Mouse (Mus musculus) midbrain, embryonic 12.5 days (tissue): ENCODE measurements around the gene 0610040J01Rik. TPM values are rescaled to one million over a fixed set of nuclear protein-coding genes. Genes with fewer than 3 reads are reported as not detected.

ENCODE experiments used
- ATAC-seq: fragments of 200-750 bp; cut with Nextera tagmentation; 2 replicates; pipeline ENCODE4 v1.8.0; 2017; ENCODE audit warnings: low read depth, moderate TSS enrichment, moderate library complexity; ENCODE audit not compliant: low FRiP score
- H3K27ac ChIP-seq: fragments of 300-500 bp; sonication (generic); replicated peaks from 2 replicates; pipeline ENCODE4 v1.5.1; 2016; ENCODE audit warnings: mild to moderate bottlenecking
- H3K27me3 ChIP-seq: fragments of 300-500 bp; sonication (generic); 2 replicates; pipeline ENCODE4 v1.6.1; 2016; ENCODE audit warnings: mild to moderate bottlenecking
- H3K36me3 ChIP-seq: fragments of 300-500 bp; sonication (generic); 2 replicates; pipeline ENCODE4 v1.6.1; 2016
- H3K4me1 ChIP-seq: fragments of 300-500 bp; sonication (generic); 2 replicates; pipeline ENCODE4 v1.6.1; 2016
- H3K4me2 ChIP-seq: fragments of 300-500 bp; sonication (generic); replicated peaks from 2 replicates; pipeline ENCODE4 v1.6.1; 2016; ENCODE audit warnings: mild to moderate bottlenecking, moderate library complexity
- H3K4me3 ChIP-seq: fragments of 300-500 bp; sonication (generic); 2 replicates; pipeline ENCODE4 v1.5.1; 2016; ENCODE audit warnings: mild to moderate bottlenecking
- H3K9ac ChIP-seq: fragments of 300-500 bp; sonication (generic); replicated peaks from 2 replicates; pipeline ENCODE4 v1.6.1; 2016; ENCODE audit warnings: mild to moderate bottlenecking, moderate library complexity
- H3K9me3 ChIP-seq: fragments of 300-500 bp; sonication (generic); 2 replicates; pipeline ENCODE4 v1.6.1; 2016; ENCODE audit warnings: mild to moderate bottlenecking
- WGBS: fragments of 180-500 bp; shearing (Covaris S2); methylation state at CpG from one replicate; pipeline ENCODE4 v1.1.7; 2016; 5-methylcytosine and 5-hydroxymethylcytosine counted together
- polyA plus RNA-seq: library from polyadenylated mRNA; unstranded; fragments of >200 nt; fragmentation: Nextera tagmentation; extraction: Ambion mirVana; gene quantifications from 2 replicates; pipeline ENCODE4 v1.2.1, GENCODE M21; 2016

0610040J01Rik gene
- 1.2 and 1.6 TPM in 2 replicates for polyA plus RNA-seq

DNA sequence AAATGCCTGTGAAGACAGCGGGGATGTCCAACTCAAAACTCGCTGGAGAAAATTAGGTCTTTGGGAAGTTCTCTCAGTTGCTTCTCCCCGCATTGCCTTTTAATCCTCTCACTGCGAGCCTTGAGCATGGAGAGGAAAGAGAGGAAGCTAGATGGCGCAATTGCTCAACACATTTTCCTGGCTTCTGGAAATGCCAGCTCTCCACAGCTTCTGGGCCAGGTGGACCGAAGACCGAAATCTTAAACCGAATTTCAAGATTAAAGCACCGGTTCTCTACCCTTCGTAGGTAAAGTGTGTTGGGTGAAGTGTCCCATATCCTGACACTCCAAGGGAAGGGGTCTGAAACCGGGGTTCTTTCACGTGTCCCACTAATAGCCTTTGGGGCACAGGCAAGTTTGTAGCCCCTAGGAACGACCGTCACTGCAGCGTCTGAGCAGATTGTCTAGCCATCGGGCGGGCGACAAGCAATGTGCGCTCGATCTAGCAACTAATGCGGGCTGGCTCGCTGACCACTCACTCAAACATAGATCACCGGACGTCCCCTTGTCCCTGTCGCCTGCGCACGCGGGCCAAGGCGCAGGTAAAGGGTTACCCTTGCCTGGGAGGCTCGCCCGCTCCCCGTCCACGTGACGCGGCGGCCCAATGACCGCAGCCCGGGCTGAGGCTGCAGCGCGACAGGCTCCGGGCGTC is at the start of gene 0610040J01Rik:
TSS of gene 0610040J01Rik (plus strand) at position 545 of the 690 bp plus-strand sequence.
- Histone ChIP-seq H3K27ac (no peak within 1 kb of the TSS), H3K9ac (peak within 1 kb of the TSS; percentile 55), H3K4me2 (peak within 1 kb of the TSS; percentile 95), H3K4me3 (peak within 1 kb of the TSS; percentile 55), H3K9me3 (0 out of 2 replicates have a peak, but pooled peaks cover 4% of the 10 kb centered on the region), H3K4me1 (peaks cover 3% of the 10 kb centered on the region; the same call in 1 of the 2 replicates), H3K36me3 (no peaks in the 10 kb centered on the region), H3K27me3 (peaks cover 28% of the 10 kb centered on the region)
- WGBS = 3% methylated on average over 42 of the region's 42 CpGs
- ATAC-seq = peak; percentile 94

DNA sequence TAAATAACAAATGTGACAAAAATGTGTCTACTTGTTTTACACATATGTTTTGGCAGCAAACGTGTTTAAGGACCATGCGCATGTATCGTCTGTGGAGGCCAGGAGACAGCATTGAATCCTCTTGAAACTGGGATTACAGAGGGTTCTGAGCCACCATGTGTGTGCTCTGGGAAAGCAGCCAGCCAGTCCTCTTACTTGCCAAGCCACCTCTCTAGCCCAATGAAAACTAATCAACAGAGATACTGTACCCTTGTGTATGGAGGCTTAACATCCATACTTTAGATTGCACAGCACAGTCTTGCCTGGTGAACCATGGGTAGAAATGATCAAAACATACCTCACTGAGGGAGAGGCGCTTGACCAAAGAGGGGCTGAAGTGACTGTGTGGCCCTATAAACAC is 46.3 kb upstream of the 0610040J01Rik start:
- Histone ChIP-seq H3K36me3 (no peaks in the 10 kb centered on the region), H3K27me3 (no peaks in the 10 kb centered on the region), H3K9ac (no peak overlapping the region), H3K27ac (no peak overlapping the region), H3K9me3 (no peaks in the 10 kb centered on the region), H3K4me1 (no peaks in the 10 kb centered on the region), H3K4me2 (no peak overlapping the region), H3K4me3 (no peak overlapping the region)
- WGBS = 92% methylated on average over 4 of the region's 4 CpGs
- no peak for ATAC-seq

DNA sequence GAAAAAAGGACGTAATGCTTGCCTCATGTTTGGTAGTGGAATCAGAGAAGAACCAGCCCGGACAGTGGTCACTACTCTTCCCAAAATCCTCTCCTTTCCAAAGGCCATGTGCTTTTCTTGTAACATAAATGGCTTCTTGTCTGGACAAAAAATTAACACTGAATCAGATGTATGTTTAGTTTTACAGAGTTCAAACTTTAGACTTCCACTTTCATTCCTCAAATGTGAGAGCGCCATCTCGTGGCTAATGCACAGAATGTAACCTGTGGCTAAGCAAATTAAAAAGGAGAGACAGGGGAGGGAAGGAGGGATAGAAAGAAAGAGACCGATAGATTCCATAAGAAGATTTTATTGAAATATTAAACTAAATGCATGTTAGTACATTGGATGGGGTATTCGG is 45.4 kb upstream of the 0610040J01Rik start:
- no peak overlapping the region for H3K9ac ChIP-seq
- H3K36me3 ChIP-seq = no peaks in the 10 kb centered on the region
- WGBS = 48% methylated on average over 6 of the region's 6 CpGs
- H3K4me2 ChIP-seq = no peak overlapping the region
- H3K4me1 ChIP-seq = no peaks in the 10 kb centered on the region
- H3K9me3 ChIP-seq = no peaks in the 10 kb centered on the region
- no peak overlapping the region for H3K4me3 ChIP-seq
- no peak overlapping the region for H3K27ac ChIP-seq
- peak; percentile 31; the same call in 1 of the 2 replicates for ATAC-seq
- no peaks in the 10 kb centered on the region for H3K27me3 ChIP-seq

DNA sequence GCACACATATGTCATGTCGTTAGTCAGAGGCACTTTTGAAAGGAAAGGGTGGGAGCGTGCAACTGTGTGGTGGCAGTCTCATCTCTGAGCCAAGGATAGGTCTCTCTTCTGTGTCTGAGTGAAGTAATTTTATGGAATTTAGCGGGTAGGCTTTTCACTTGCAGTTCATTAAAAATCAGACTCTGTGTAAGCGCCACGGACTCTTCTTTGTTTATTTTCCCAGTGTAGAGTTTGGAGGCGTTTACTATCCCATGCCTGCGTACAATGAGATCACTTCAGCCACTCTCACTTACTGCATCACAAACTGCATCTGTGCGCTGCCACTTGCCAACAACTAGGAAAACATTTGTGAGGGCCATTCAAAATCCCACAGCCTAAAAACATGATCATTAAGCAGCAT is 44.7 kb upstream of the 0610040J01Rik start:
- Histone ChIP-seq H3K9me3 (no peaks in the 10 kb centered on the region), H3K27me3 (no peaks in the 10 kb centered on the region), H3K4me3 (no peak overlapping the region), H3K27ac (no peak overlapping the region), H3K9ac (no peak overlapping the region), H3K4me2 (no peak overlapping the region), H3K36me3 (no peaks in the 10 kb centered on the region), H3K4me1 (no peaks in the 10 kb centered on the region)
- 84% methylated on average over 8 of the region's 8 CpGs for WGBS
- ATAC-seq = peak; percentile 7; the same call in 1 of the 2 replicates

DNA sequence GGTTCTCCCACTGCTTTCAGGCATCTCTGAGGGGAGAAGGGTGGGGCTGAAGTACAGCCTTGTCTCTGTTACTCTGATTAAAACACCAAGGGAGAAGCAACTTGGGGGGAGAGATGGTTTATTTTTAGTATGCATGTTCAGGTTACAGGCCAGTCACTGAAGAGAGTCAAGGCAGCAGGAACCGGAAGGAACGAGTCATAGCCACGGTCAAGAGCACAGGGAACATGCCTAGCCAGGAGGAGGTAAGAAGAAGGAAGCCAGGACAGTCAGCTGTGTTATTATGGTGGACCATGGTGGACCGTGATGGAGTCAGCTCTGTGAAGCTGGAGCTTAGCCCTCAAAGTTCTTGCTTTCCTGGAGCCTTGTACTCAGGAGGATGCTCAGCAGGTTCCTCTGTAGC is 43.9 kb upstream of the 0610040J01Rik start:
- Histone ChIP-seq H3K36me3 (no peaks in the 10 kb centered on the region), H3K9me3 (no peaks in the 10 kb centered on the region), H3K9ac (no peak overlapping the region), H3K4me1 (no peaks in the 10 kb centered on the region), H3K4me3 (no peak overlapping the region), H3K27me3 (no peaks in the 10 kb centered on the region), H3K27ac (no peak overlapping the region), H3K4me2 (no peak overlapping the region)
- ATAC-seq = no peak
- 86% methylated on average over 4 of the region's 4 CpGs for WGBS

DNA sequence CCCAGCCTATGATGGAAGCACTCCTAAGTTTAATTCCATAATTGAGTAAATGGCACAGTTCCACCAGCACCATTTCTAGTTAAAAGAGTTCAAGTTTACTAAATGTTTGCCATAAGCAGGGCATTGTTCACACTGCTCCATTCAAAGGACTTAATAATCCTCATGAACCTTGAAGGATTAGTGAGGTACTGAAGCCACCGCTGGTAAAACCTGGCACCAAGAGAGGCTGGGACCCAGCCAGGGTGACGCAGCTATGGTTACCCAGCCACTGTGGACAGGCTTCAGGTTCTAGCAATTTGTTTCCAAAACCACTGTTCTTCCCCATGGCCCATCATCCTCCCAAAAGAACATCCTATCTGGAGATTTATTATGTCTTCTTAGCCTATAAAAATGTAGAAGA is 39.2 kb upstream of the 0610040J01Rik start:
- WGBS = 63% methylated on average over 2 of the region's 2 CpGs
- Histone ChIP-seq H3K4me2 (no peak overlapping the region), H3K27me3 (no peaks in the 10 kb centered on the region), H3K36me3 (no peaks in the 10 kb centered on the region), H3K4me1 (no peaks in the 10 kb centered on the region), H3K9me3 (no peaks in the 10 kb centered on the region), H3K27ac (no peak overlapping the region), H3K4me3 (no peak overlapping the region), H3K9ac (no peak overlapping the region)
- no peak for ATAC-seq

DNA sequence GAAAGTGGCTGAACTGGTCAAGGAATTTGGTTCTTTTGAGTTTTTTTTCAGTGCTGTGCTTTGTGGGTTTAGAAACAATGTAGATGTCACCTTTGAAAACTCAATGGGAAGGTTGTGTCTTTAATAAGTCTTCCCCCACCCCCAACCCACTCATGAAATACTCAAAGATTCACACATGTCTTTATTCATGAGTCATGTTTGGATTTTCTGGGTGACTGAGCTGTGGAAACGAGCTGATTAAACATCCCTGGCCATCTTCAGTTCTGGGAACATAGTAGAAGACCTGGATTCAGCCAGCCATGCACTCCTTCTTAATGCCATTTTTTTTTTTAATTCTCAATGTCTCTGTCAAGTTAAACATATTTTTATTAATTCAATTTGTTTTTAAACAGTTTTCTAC is 38.6 kb upstream of the 0610040J01Rik start:
- no peaks in the 10 kb centered on the region for H3K36me3 ChIP-seq
- H3K9ac ChIP-seq = no peak overlapping the region
- H3K4me3 ChIP-seq = no peak overlapping the region
- WGBS = 42% methylated on average over 1 of the region's 1 CpGs
- H3K9me3 ChIP-seq = no peaks in the 10 kb centered on the region
- no peaks in the 10 kb centered on the region for H3K27me3 ChIP-seq
- H3K4me2 ChIP-seq = no peak overlapping the region
- no peak for ATAC-seq
- no peak overlapping the region for H3K27ac ChIP-seq
- H3K4me1 ChIP-seq = no peaks in the 10 kb centered on the region

DNA sequence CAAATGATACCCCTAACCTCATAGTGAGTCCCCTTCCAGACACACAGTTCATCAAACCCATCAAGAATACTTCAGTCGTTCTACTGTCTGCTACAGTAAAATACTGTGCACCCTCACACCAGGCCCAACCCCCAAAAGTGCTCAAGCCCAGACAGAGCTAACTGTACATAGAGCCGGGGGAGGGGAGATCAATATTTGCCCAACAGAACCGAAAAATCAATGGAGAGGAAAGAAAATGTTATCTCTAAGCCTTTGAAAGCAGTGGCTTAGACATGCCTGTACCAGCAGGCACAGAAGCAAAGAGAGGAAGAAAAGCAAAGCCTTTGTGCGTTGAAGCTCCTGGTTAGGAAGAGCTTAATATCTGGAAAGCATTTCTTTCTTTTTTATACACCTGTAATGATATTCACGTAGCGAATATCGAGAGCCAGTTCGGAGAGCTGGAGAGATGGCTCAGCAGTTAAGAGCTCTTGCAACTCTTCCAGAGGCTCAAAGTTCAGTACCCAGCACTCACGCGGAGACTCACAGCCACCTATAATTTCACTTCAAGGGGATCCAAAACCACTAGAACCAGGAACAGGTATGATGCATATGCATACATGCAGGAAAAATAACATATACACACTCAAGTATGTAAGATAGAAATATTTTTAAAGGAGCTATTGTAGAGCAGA is 23.9 kb upstream of the 0610040J01Rik start:
- Histone ChIP-seq H3K27ac (no peak overlapping the region), H3K4me2 (no peak overlapping the region), H3K9me3 (no peaks in the 10 kb centered on the region), H3K9ac (no peak overlapping the region), H3K36me3 (no peaks in the 10 kb centered on the region), H3K27me3 (no peaks in the 10 kb centered on the region), H3K4me3 (no peak overlapping the region), H3K4me1 (no peaks in the 10 kb centered on the region)
- no peak for ATAC-seq
- 87% methylated on average over 10 of the region's 10 CpGs for WGBS

DNA sequence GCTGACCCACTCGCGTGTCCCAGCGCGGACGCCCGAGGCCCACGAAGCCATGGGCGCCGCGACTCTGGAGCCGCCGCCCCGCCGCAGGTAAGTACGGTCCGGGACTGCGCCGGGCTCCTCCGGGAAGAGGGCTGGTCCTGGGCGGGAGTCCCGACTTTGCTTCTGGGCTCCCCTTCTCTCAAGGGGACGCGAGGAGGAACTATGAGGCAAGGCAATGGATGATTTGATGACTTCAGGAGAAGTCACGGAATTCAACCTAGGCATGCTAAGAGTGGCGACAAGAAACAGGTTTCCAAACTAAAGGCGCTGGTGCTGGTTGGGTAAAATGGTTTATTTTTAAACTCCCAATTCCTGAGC is 324 bp downstream of the 0610040J01Rik start:
- Histone ChIP-seq H3K4me1 (peaks cover 3% of the 10 kb centered on the region; the same call in 1 of the 2 replicates), H3K9ac (peak overlapping the region; percentile 55), H3K9me3 (no peaks in the 10 kb centered on the region), H3K4me3 (peak overlapping the region; percentile 55), H3K27me3 (peaks cover 28% of the 10 kb centered on the region), H3K27ac (no peak overlapping the region), H3K4me2 (peak overlapping the region; percentile 95), H3K36me3 (no peaks in the 10 kb centered on the region)
- WGBS = under 1% methylated on average over 26 of the region's 26 CpGs
- ATAC-seq = no peak

DNA sequence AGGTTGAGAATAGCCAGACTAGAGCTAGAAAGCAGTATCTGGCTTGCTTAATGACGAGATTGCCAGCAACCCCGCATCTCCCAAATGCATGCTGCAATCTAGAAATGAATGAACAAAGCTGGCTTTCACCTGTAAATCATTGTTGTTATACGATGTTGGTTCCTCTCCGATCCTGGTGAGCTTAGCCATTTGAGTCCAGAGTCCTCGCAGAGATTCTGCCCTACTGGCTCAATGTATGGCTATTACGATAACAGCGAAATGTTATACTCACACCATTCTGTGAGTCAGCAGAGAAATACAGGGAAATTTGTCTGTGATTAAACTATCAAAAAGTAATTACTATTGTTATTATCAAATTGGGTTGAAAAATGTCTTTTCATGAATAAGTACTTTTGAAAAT is 4.5 kb downstream of the 0610040J01Rik start:
- H3K27me3 ChIP-seq = peaks cover 26% of the 10 kb centered on the region
- no peak overlapping the region for H3K9ac ChIP-seq
- H3K4me2 ChIP-seq = no peak overlapping the region
- WGBS = 90% methylated on average over 7 of the region's 7 CpGs
- no peak overlapping the region for H3K27ac ChIP-seq
- H3K4me3 ChIP-seq = no peak overlapping the region
- no peaks in the 10 kb centered on the region for H3K9me3 ChIP-seq
- no peak for ATAC-seq
- peaks cover 3% of the 10 kb centered on the region; the same call in 1 of the 2 replicates for H3K4me1 ChIP-seq
- no peaks in the 10 kb centered on the region for H3K36me3 ChIP-seq

DNA sequence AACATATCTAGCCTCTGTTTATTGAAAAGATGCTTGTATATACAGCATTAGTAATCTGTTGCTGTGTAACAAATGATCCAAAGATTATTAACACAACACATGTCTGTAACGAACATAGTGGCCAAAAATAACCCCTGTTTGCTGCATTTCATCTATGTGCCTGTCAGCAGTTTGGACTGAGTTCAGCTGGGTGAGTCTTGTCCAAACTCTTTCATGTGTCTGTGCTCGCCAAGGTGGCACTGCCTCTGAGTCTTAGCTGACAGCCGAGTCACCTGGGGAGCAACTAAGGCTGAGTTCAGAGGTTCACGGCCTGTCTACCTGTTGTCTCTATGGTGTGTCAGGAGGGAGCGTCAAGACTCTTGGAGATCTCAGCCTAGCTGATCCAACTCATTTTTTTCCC is 5.1 kb downstream of the 0610040J01Rik start:
- no peak for ATAC-seq
- H3K9me3 ChIP-seq = no peaks in the 10 kb centered on the region

DNA sequence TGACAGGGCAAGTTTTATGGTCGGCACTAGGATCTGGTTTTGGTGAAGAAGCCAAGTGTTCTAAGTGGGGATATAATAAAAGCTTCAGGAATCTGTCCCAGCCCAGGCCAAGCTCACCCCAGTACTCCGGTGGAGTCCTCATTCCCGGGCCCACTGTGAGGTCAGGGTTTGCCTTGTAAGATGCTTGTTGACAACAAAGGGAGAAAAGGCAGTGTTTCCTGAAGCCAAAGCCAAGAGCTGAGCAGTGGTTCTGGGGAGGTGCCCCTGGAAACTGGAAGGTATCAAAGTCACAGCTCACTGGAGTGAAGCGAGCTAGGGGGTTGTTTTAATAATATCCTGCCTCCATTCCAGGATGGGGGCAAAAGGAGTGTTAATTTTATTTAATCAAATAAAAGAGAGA is 6.8 kb downstream of the 0610040J01Rik start:
- 57% methylated on average over 4 of the region's 4 CpGs for WGBS
- no peak for ATAC-seq
- Histone ChIP-seq H3K4me2 (no peak overlapping the region), H3K4me1 (no peaks in the 10 kb centered on the region), H3K9me3 (no peaks in the 10 kb centered on the region), H3K9ac (no peak overlapping the region), H3K36me3 (no peaks in the 10 kb centered on the region), H3K27ac (no peak overlapping the region), H3K27me3 (0 out of 2 replicates have a peak, but pooled peaks cover 5% of the 10 kb centered on the region), H3K4me3 (no peak overlapping the region)

More for the DNA sequence above, 5.1 kb downstream of the 0610040J01Rik start:
- Histone ChIP-seq H3K27ac (no peak overlapping the region), H3K4me3 (no peak overlapping the region), H3K9ac (no peak overlapping the region), H3K27me3 (peaks cover 20% of the 10 kb centered on the region), H3K36me3 (no peaks in the 10 kb centered on the region), H3K4me2 (no peak overlapping the region), H3K4me1 (peaks cover 3% of the 10 kb centered on the region; the same call in 1 of the 2 replicates)
- 87% methylated on average over 5 of the region's 5 CpGs for WGBS
